Mouse (Mus musculus) C2C12 (cell line): Measurements from ENCODE around the gene 1110004F10Rik.

Source experiments
- CEBPB ChIP-seq: IDR thresholded peaks from one replicate; pipeline ENCODE4 v1.6.1; 2011; ENCODE audit warnings: low read depth, mild to moderate bottlenecking, control low read depth, moderate library complexity
- CTCF ChIP-seq: IDR thresholded peaks from one replicate; pipeline ENCODE4 v1.5.1; 2011; ENCODE audit not compliant: control insufficient read depth, insufficient read depth, insufficient read length
- FOSL1 ChIP-seq: IDR thresholded peaks from one replicate; pipeline ENCODE4 v1.8.0; 2011; ENCODE audit warnings: mild to moderate bottlenecking, low read length; ENCODE audit not compliant: poor library complexity, insufficient read depth, severe bottlenecking
- MAX ChIP-seq: IDR thresholded peaks from one replicate; pipeline ENCODE4 v1.6.1; 2011; ENCODE audit warnings: mild to moderate bottlenecking, control low read depth
- MYOD1 ChIP-seq: IDR thresholded peaks from one replicate; pipeline ENCODE4 v1.6.1; 2011; ENCODE audit warnings: low read depth; ENCODE audit not compliant: control insufficient read depth, insufficient read length
- MYOG ChIP-seq: IDR thresholded peaks from one replicate; pipeline ENCODE4 v1.6.1; 2011; ENCODE audit not compliant: control insufficient read depth, insufficient read length; ENCODE audit errors: extremely low read depth
- USF1 ChIP-seq: IDR thresholded peaks from one replicate; pipeline ENCODE4 v1.6.1; 2011; ENCODE audit warnings: low read depth, mild to moderate bottlenecking, control low read depth, moderate library complexity

GRCm38 (mm10) chr7:116123597-116123985 is 84.4 kb downstream of the 1110004F10Rik start:
- TF ChIP-seq MYOD1, result no peak
- no peak for TF ChIP-seq CTCF
- no peak for TF ChIP-seq FOSL1
- no peak for TF ChIP-seq MAX
- no peak for TF ChIP-seq USF1
- TF ChIP-seq CEBPB, result no peak
- TF ChIP-seq MYOG, result no peak
